Mouse (Mus musculus) heart, embryonic 13.5 days (tissue): ENCODE measurements around the gene Dpyd. TPM values are rescaled to one million over a fixed set of nuclear protein-coding genes. Genes with fewer than 3 reads are reported as not detected.

Experiments used
- ATAC-seq: fragments of 200-750 bp; cut with Nextera tagmentation; 2 replicates; pipeline ENCODE4 v1.8.0; 2017; ENCODE audit warnings: moderate TSS enrichment; ENCODE audit not compliant: insufficient number of reproducible peaks, low FRiP score, low TSS enrichment; ENCODE audit errors: extremely low read depth
- H3K27ac ChIP-seq: fragments of 300-500 bp; sonication (generic); replicated peaks from 2 replicates; pipeline ENCODE4 v1.5.1; 2015; ENCODE audit warnings: moderate library complexity, mild to moderate bottlenecking, inconsistent platforms
- H3K27me3 ChIP-seq: fragments of 300-500 bp; sonication (generic); replicated peaks from 2 replicates; pipeline ENCODE4 v1.6.1; 2015; ENCODE audit warnings: mild to moderate bottlenecking, inconsistent platforms
- H3K36me3 ChIP-seq: fragments of 300-500 bp; sonication (generic); 2 replicates; pipeline ENCODE4 v1.6.1; 2015; ENCODE audit warnings: mild to moderate bottlenecking, inconsistent platforms
- H3K4me1 ChIP-seq: fragments of 300-500 bp; sonication (generic); 2 replicates; pipeline ENCODE4 v1.6.1; 2015; ENCODE audit warnings: inconsistent platforms
- H3K4me2 ChIP-seq: fragments of 300-500 bp; sonication (generic); 2 replicates; pipeline ENCODE4 v1.6.1; 2015; ENCODE audit warnings: inconsistent platforms, mild to moderate bottlenecking, moderate library complexity
- H3K4me3 ChIP-seq: fragments of 300-500 bp; sonication (generic); 2 replicates; pipeline ENCODE4 v1.5.1; 2015; ENCODE audit warnings: moderate library complexity, mild to moderate bottlenecking, inconsistent platforms
- H3K9ac ChIP-seq: fragments of 300-500 bp; sonication (generic); 2 replicates; pipeline ENCODE4 v1.6.1; 2015; ENCODE audit warnings: inconsistent platforms, mild to moderate bottlenecking, moderate library complexity
- H3K9me3 ChIP-seq: fragments of 300-500 bp; sonication (generic); 2 replicates; pipeline ENCODE4 v1.6.1; 2016; ENCODE audit warnings: inconsistent platforms
- WGBS: fragments of 180-500 bp; shearing (Covaris S2); methylation state at CpG from one replicate; pipeline ENCODE4 v1.1.7; 2015; ENCODE audit warnings: mixed read lengths; 5-methylcytosine and 5-hydroxymethylcytosine counted together
- polyA plus RNA-seq: library from polyadenylated mRNA; unstranded; fragments of >200 nt; fragmentation: Nextera tagmentation; extraction: Ambion mirVana; gene quantifications from 2 replicates; pipeline ENCODE4 v1.2.1, GENCODE M21; 2015

Dpyd gene
- polyA plus RNA-seq, 1 experiment from 2014 or later: 2.1 TPM

GRCm38 (mm10) chr3:118595693-118596092 lies 33.8 kb downstream of the Dpyd start:
- H3K4me2 ChIP-seq: no peak overlapping the region
- no peak for ATAC-seq
- H3K27ac ChIP-seq: no peak overlapping the region
- no peak overlapping the region for H3K4me3 ChIP-seq
- H3K9ac ChIP-seq: no peak overlapping the region
- H3K9me3 ChIP-seq: no peaks in the 10 kb centered on the region
- H3K36me3 ChIP-seq: no peaks in the 10 kb centered on the region
- no peaks in the 10 kb centered on the region for H3K4me1 ChIP-seq
- WGBS: 78% methylated on average over 2 of the region's 2 CpGs
- no peaks in the 10 kb centered on the region for H3K27me3 ChIP-seq

DNA sequence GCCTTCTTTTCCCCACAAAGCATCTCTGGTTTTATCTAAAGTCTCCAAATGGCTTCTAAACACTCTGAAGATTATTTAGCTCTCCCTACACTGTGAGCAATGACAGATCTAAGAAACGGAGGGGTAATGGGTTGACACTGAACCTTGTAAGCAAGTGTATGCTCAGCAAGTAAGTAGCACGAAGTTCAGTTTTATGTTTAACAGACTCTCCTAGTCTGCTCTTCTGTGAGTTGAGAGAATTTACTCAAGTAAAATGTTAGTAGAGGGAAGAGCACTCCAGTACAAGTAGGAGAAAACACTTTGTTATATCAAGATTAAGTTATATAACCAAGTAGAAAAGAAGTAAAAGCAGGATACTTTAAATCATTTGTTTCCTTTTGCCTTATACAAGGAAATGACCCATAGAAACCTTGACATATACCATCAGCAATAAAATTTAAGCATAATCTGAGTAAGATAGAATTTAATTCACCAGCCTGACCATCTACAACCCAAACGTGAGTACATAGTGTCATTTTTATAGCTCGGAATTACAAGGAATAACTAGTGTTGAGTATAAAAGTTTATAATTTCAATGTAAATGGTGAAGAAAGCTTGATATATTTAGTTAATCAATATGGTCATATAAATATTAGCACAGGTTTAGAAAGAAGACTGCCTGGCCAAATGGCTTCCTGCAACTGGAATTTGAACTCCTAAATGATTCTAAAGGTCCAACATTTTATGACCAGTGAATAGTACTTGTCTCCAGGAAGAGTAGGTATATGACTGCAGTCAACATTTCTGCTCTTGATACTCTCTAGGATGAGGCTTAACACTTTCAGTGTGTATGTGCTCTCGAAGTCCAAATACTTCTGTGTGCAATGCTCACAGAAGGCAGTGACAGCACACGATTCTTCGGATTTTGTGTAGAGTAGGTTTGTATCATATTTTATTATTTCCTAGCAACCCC lies 40.0 kb downstream of the Dpyd start:
- Histone ChIP-seq H3K27ac (no peak overlapping the region), H3K9me3 (no peaks in the 10 kb centered on the region), H3K36me3 (no peaks in the 10 kb centered on the region), H3K9ac (no peak overlapping the region), H3K4me1 (no peaks in the 10 kb centered on the region), H3K27me3 (no peaks in the 10 kb centered on the region), H3K4me3 (no peak overlapping the region), H3K4me2 (no peak overlapping the region)
- no peak for ATAC-seq
- WGBS: 73% methylated on average over 7 of the region's 7 CpGs

GRCm38 (mm10) chr3:118608708-118609107 lies 46.8 kb downstream of the Dpyd start:
- no peak overlapping the region for H3K9ac ChIP-seq
- H3K4me2 ChIP-seq: no peak overlapping the region
- H3K4me3 ChIP-seq: no peak overlapping the region
- ATAC-seq: no peak
- no peaks in the 10 kb centered on the region for H3K4me1 ChIP-seq
- H3K36me3 ChIP-seq: no peaks in the 10 kb centered on the region
- H3K27me3 ChIP-seq: no peaks in the 10 kb centered on the region
- no peak overlapping the region for H3K27ac ChIP-seq
- no peaks in the 10 kb centered on the region for H3K9me3 ChIP-seq
- WGBS: 68% methylated on average over 4 of the region's 4 CpGs

GRCm38 (mm10) chr3:118626455-118627375 lies 64.8 kb downstream of the Dpyd start:
- Histone ChIP-seq H3K9ac (no peak overlapping the region), H3K27ac (no peak overlapping the region), H3K9me3 (no peaks in the 10 kb centered on the region), H3K4me3 (no peak overlapping the region), H3K4me1 (0 out of 2 replicates have a peak, but pooled peaks cover 4% of the 10 kb centered on the region), H3K36me3 (no peaks in the 10 kb centered on the region), H3K4me2 (no peak overlapping the region), H3K27me3 (no peaks in the 10 kb centered on the region)
- ATAC-seq: no peak
- WGBS: 56% methylated on average over 9 of the region's 9 CpGs

DNA sequence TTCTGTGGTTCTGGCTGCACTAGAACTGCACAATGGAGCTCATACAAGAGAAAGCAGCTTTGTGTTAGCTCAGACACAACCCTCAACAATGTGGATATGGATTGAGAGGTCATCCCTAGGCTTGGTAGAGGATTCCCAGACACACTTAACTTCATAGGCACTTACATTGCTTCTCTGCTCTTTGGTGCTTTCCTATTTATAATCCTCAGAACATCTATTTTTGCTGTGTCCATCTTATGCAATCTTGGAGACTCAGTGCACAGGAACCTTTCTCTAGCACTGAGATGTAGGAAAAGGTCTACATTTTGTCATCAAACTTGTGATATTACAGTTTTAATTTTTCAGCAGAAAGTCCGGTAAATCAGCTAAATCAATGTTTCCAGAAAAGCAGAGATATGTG lies 67.8 kb downstream of the Dpyd start:
- ATAC-seq: no peak
- H3K9me3 ChIP-seq: no peaks in the 10 kb centered on the region
- no peaks in the 10 kb centered on the region for H3K27me3 ChIP-seq
- 77% methylated on average over 1 of the region's 1 CpGs for WGBS
- H3K27ac ChIP-seq: no peak overlapping the region
- no peaks in the 10 kb centered on the region for H3K36me3 ChIP-seq
- 0 out of 2 replicates have a peak, but pooled peaks cover 4% of the 10 kb centered on the region for H3K4me1 ChIP-seq
- no peak overlapping the region for H3K4me3 ChIP-seq
- no peak overlapping the region for H3K9ac ChIP-seq
- H3K4me2 ChIP-seq: no peak overlapping the region

GRCm38 (mm10) chr3:118646024-118646570 lies 84.2 kb downstream of the Dpyd start:
- Histone ChIP-seq H3K4me2 (no peak overlapping the region), H3K4me1 (no peaks in the 10 kb centered on the region), H3K27ac (no peak overlapping the region), H3K27me3 (no peaks in the 10 kb centered on the region), H3K36me3 (no peaks in the 10 kb centered on the region), H3K9ac (no peak overlapping the region), H3K4me3 (no peak overlapping the region), H3K9me3 (no peaks in the 10 kb centered on the region)
- WGBS: 81% methylated on average over 10 of the region's 10 CpGs
- ATAC-seq: no peak

GRCm38 (mm10) chr3:118663987-118664692 lies 102.2 kb downstream of the Dpyd start:
- no peaks in the 10 kb centered on the region for H3K36me3 ChIP-seq
- 71% methylated on average over 5 of the region's 5 CpGs for WGBS
- H3K27me3 ChIP-seq: no peaks in the 10 kb centered on the region
- H3K9me3 ChIP-seq: no peaks in the 10 kb centered on the region
- no peak overlapping the region for H3K9ac ChIP-seq
- H3K4me2 ChIP-seq: no peak overlapping the region
- no peaks in the 10 kb centered on the region for H3K4me1 ChIP-seq
- H3K4me3 ChIP-seq: no peak overlapping the region
- no peak for ATAC-seq
- no peak overlapping the region for H3K27ac ChIP-seq

GRCm38 (mm10) chr3:118674121-118674745 lies 112.3 kb downstream of the Dpyd start:
- H3K27me3 ChIP-seq: no peaks in the 10 kb centered on the region
- WGBS: 62% methylated on average over 10 of the region's 10 CpGs
- ATAC-seq: no peak
- H3K4me3 ChIP-seq: no peak overlapping the region
- H3K4me1 ChIP-seq: no peaks in the 10 kb centered on the region
- no peak overlapping the region for H3K27ac ChIP-seq
- no peak overlapping the region for H3K9ac ChIP-seq
- no peaks in the 10 kb centered on the region for H3K9me3 ChIP-seq
- H3K36me3 ChIP-seq: no peaks in the 10 kb centered on the region
- no peak overlapping the region for H3K4me2 ChIP-seq

DNA sequence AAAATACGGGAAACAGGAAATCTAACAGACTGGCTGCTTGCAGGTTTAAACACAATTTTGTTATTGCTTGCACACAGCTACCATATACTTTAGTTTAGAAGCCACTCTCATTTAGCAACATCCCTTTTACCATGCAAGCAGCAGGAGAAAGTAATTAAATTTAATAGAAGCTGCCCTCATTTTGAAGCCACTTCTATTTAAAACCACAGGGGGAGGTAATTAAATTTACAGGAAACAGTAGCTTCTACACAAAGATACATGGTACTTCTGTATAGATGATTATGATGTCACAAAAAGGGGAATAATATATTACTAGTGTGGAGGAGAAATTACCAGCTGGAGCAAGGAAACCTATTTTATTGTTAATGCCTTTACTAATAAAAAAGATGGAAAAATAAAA lies 113.5 kb downstream of the Dpyd start:
- H3K4me3 ChIP-seq: no peak overlapping the region
- ATAC-seq: no peak
- 46% methylated on average over 1 of the region's 1 CpGs for WGBS
- no peak overlapping the region for H3K27ac ChIP-seq
- no peaks in the 10 kb centered on the region for H3K4me1 ChIP-seq
- H3K27me3 ChIP-seq: no peaks in the 10 kb centered on the region
- no peaks in the 10 kb centered on the region for H3K9me3 ChIP-seq
- no peaks in the 10 kb centered on the region for H3K36me3 ChIP-seq
- no peak overlapping the region for H3K4me2 ChIP-seq
- no peak overlapping the region for H3K9ac ChIP-seq

- no peak overlapping the region for H3K4me3 ChIP-seq
- no peak overlapping the region for H3K27ac ChIP-seq
- no peak overlapping the region for H3K9ac ChIP-seq
- H3K9me3 ChIP-seq: no peaks in the 10 kb centered on the region
- no peaks in the 10 kb centered on the region for H3K36me3 ChIP-seq
- 68% methylated on average over 7 of the region's 7 CpGs for WGBS
- no peak overlapping the region for H3K4me2 ChIP-seq
- H3K4me1 ChIP-seq: no peaks in the 10 kb centered on the region
- H3K27me3 ChIP-seq: no peaks in the 10 kb centered on the region
- ATAC-seq: no peak
Measured at GRCm38 (mm10) chr3:118676052-118676777, 114.3 kb downstream of the Dpyd start.
